Mouse (Mus musculus) limb, embryonic 14.5 days (tissue): ENCODE data around the gene Atp6v0e. TPM values are rescaled to one million over a fixed set of nuclear protein-coding genes. Genes with fewer than 3 reads are reported as not detected.

ENCODE experiments used
- ATAC-seq: fragments of 200-750 bp; cut with Nextera tagmentation; 2 replicates; pipeline ENCODE4 v1.8.0; 2017; ENCODE audit warnings: low read depth, moderate number of reproducible peaks, moderate TSS enrichment; ENCODE audit not compliant: low FRiP score
- DNase-seq: peaks from one replicate; pipeline ENCODE4 v3.0.0-alpha.2; 2015; ENCODE audit warnings: low spot score
- H3K27ac ChIP-seq: fragments of 300-500 bp; sonication (generic); replicated peaks from 2 replicates; pipeline ENCODE4 v1.5.1; 2014; ENCODE audit warnings: low read depth, mild to moderate bottlenecking, low read length, moderate library complexity, mixed read lengths
- H3K27me3 ChIP-seq: fragments of 300-500 bp; sonication (generic); 2 replicates; pipeline ENCODE4 v1.6.1; 2014; ENCODE audit warnings: low read length, mixed read lengths; ENCODE audit not compliant: control insufficient read depth, insufficient read depth
- H3K36me3 ChIP-seq: fragments of 300-500 bp; sonication (generic); 2 replicates; pipeline ENCODE4 v1.6.1; 2014; ENCODE audit warnings: mild to moderate bottlenecking, low read length, moderate library complexity, mixed read lengths; ENCODE audit not compliant: control insufficient read depth, insufficient read depth
- H3K4me1 ChIP-seq: fragments of 300-500 bp; sonication (generic); 2 replicates; pipeline ENCODE4 v1.6.1; 2014; ENCODE audit warnings: antibody characterized with exemption, low read length, mixed read lengths; ENCODE audit not compliant: control insufficient read depth, insufficient read depth
- H3K4me2 ChIP-seq: fragments of 300-500 bp; sonication (generic); replicated peaks from 2 replicates; pipeline ENCODE4 v1.6.1; 2014; ENCODE audit warnings: low read depth, mild to moderate bottlenecking, low read length, moderate library complexity; ENCODE audit not compliant: severe bottlenecking
- H3K4me3 ChIP-seq: fragments of 300-500 bp; sonication (generic); replicated peaks from 2 replicates; pipeline ENCODE4 v1.5.1; 2014; ENCODE audit warnings: low read length
- H3K9ac ChIP-seq: fragments of 300-500 bp; sonication (generic); 2 replicates; pipeline ENCODE4 v1.6.1; 2014; ENCODE audit warnings: mild to moderate bottlenecking, low read depth, low read length, moderate library complexity; ENCODE audit not compliant: severe bottlenecking
- H3K9me3 ChIP-seq: fragments of 300-500 bp; sonication (generic); 2 replicates; pipeline ENCODE4 v1.6.1; 2016; ENCODE audit warnings: low read length; ENCODE audit not compliant: control insufficient read depth
- POLR2A ChIP-seq: fragments of 200-500 bp; IDR thresholded peaks from 2 replicates; pipeline ENCODE4 v1.8.0; 2012; ENCODE audit warnings: inconsistent platforms, mild to moderate bottlenecking, moderate library complexity, borderline replicate concordance; ENCODE audit not compliant: insufficient read depth, insufficient read length; ENCODE audit errors: extremely low read depth
- WGBS: fragments of 180-500 bp; shearing (Covaris S2); extraction: QIAGEN DNeasy Blood & Tissue Kit; methylation state at CpG from one replicate; pipeline ENCODE4 v1.1.7; 2014; 5-methylcytosine and 5-hydroxymethylcytosine counted together
- polyA plus RNA-seq, 2 experiments: library from polyadenylated mRNA; depleted of rRNA in 1 of 2; stranded (reverse) in 1 of 2; unstranded in 1 of 2; fragments of >200 nt; fragmentation: Nextera tagmentation in 1 of 2; extraction: Ambion mirVana in 1 of 2; gene quantifications; 2 replicates each; pipeline versions ENCODE4 v1.2.1 to v1.2.3; 2012 to 2014

Atp6v0e gene
- polyA plus RNA-seq, 2 experiments = 167 to 228 TPM

- Histone ChIP-seq H3K27ac (no peak overlapping the region), H3K9ac (no peak overlapping the region), H3K4me2 (no peak overlapping the region), H3K36me3 (peaks cover 25% of the 10 kb centered on the region), H3K9me3 (no peaks in the 10 kb centered on the region), H3K27me3 (no peaks in the 10 kb centered on the region), H3K4me3 (no peak overlapping the region), H3K4me1 (peaks cover 15% of the 10 kb centered on the region; the same call in 1 of the 2 replicates)
- no peak for TF ChIP-seq POLR2A
- DNase-seq = no peak
- WGBS = 88% methylated on average over 17 of the region's 17 CpGs
- no peak for ATAC-seq
Observed at GRCm38 (mm10) chr17:26686334-26687000, 23.4 kb downstream of the Atp6v0e start.

GRCm38 (mm10) chr17:26688795-26689735 is 26.0 kb downstream of the Atp6v0e start:
- Histone ChIP-seq H3K9ac (no peak overlapping the region), H3K27me3 (no peaks in the 10 kb centered on the region), H3K4me3 (no peak overlapping the region), H3K9me3 (no peaks in the 10 kb centered on the region), H3K4me1 (peaks cover 15% of the 10 kb centered on the region; the same call in 1 of the 2 replicates), H3K36me3 (peaks cover 15% of the 10 kb centered on the region), H3K27ac (peak overlapping the region; percentile 44; the same call in 1 of the 2 replicates), H3K4me2 (no peak overlapping the region)
- no peak for TF ChIP-seq POLR2A
- 43% methylated on average over 8 of the region's 8 CpGs for WGBS
- DNase-seq (peak; percentile 44), ATAC-seq (no peak; the same call in 1 of the 2 replicates)

GRCm38 (mm10) chr17:26689810-26690209 is 26.8 kb downstream of the Atp6v0e start:
- Histone ChIP-seq H3K27ac (0 out of 2 replicates have a peak overlapping the region, but pooled peaks have one; percentile 44), H3K27me3 (no peaks in the 10 kb centered on the region), H3K4me1 (peaks cover 15% of the 10 kb centered on the region; the same call in 1 of the 2 replicates), H3K9me3 (no peaks in the 10 kb centered on the region), H3K9ac (no peak overlapping the region), H3K36me3 (peaks cover 8% of the 10 kb centered on the region; the same call in 1 of the 2 replicates), H3K4me2 (no peak overlapping the region), H3K4me3 (no peak overlapping the region)
- DNase-seq (no peak), ATAC-seq (no peak)
- 82% methylated on average over 2 of the region's 2 CpGs for WGBS
- TF ChIP-seq POLR2A = no peak

- H3K9ac ChIP-seq = no peak overlapping the region
- ATAC-seq (no peak), DNase-seq (no peak)
- peaks cover 6% of the 10 kb centered on the region; the same call in 1 of the 2 replicates for H3K36me3 ChIP-seq
- no peaks in the 10 kb centered on the region for H3K9me3 ChIP-seq
- H3K4me2 ChIP-seq = no peak overlapping the region
- H3K4me3 ChIP-seq = no peak overlapping the region
- no peak overlapping the region for H3K27ac ChIP-seq
- 82% methylated on average over 5 of the region's 5 CpGs for WGBS
- TF ChIP-seq POLR2A = no peak
- H3K4me1 ChIP-seq = peaks cover 15% of the 10 kb centered on the region; the same call in 1 of the 2 replicates
- H3K27me3 ChIP-seq = no peaks in the 10 kb centered on the region
Observed at GRCm38 (mm10) chr17:26690236-26690635, 27.2 kb downstream of the Atp6v0e start.

- Histone ChIP-seq H3K4me1 (peaks cover 15% of the 10 kb centered on the region; the same call in 1 of the 2 replicates), H3K27ac (no peak overlapping the region), H3K9me3 (no peaks in the 10 kb centered on the region), H3K4me3 (no peak overlapping the region), H3K9ac (no peak overlapping the region), H3K36me3 (peaks cover 9% of the 10 kb centered on the region), H3K27me3 (no peaks in the 10 kb centered on the region), H3K4me2 (no peak overlapping the region)
- TF ChIP-seq POLR2A = no peak
- no peak for DNase-seq
- WGBS = 86% methylated on average over 7 of the region's 7 CpGs
- no peak for ATAC-seq
Observed at GRCm38 (mm10) chr17:26691110-26691509, 28.1 kb downstream of the Atp6v0e start.
